Mouse (Mus musculus): ENCODE measurements at regions not wholly inside any gene's neighbourhood (a gene's known extent, or its start where the extent isn't known, plus 50 kb on each side); places are given as distances from the start of the nearest gene placed in this dataset.

DNA sequence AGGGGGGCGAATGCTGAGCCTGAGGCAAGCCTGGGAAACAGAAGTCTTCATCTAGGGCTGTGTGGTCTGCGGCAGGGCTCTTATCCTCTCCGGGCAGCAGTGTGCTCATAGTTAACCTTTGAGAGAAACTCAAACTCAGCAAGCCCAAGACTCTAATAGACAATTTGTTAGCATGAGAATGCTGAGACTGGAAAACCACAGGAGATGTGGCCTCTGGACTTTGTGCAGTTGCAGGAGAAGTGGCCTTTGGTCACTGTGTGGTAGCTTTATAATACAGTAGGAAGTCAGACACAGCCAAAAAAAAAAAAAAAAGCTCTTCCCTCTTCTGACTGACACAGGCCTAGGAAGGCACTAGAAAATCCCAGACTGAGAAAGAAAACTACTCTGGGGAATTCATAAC lies 228.2 kb downstream of the Pdcd6ip start:
- no peaks in the 10 kb centered on the region for H3K36me3 ChIP-seq (ENCODE audit: control insufficient read depth, insufficient read depth, low read length)
- no peak overlapping the region for H3K4me3 ChIP-seq (ENCODE audit: low read depth, low read length)
- H3K27ac ChIP-seq (replicated peaks; ENCODE audit: low read depth, low read length) = no peak overlapping the region
- H3K9ac ChIP-seq (ENCODE audit: low read length) = no peak overlapping the region
- DNase-seq (ENCODE audit: low spot score) (no peak), ATAC-seq (ENCODE audit: insufficient number of reproducible peaks, low FRiP score, low TSS enrichment, low read depth) (no peak)
- H3K27me3 ChIP-seq (ENCODE audit: control insufficient read depth, insufficient read depth, low read length) = no peaks in the 10 kb centered on the region
- H3K9me3 ChIP-seq (ENCODE audit: control insufficient read depth, low read length) = no peaks in the 10 kb centered on the region
- H3K4me1 ChIP-seq (ENCODE audit: control insufficient read depth, insufficient read depth, low read length) = no peaks in the 10 kb centered on the region
- H3K4me2 ChIP-seq (ENCODE audit: low read depth, severe bottlenecking) = no peak overlapping the region
- WGBS = 90% methylated on average over 3 of the region's 3 CpGs

DNA sequence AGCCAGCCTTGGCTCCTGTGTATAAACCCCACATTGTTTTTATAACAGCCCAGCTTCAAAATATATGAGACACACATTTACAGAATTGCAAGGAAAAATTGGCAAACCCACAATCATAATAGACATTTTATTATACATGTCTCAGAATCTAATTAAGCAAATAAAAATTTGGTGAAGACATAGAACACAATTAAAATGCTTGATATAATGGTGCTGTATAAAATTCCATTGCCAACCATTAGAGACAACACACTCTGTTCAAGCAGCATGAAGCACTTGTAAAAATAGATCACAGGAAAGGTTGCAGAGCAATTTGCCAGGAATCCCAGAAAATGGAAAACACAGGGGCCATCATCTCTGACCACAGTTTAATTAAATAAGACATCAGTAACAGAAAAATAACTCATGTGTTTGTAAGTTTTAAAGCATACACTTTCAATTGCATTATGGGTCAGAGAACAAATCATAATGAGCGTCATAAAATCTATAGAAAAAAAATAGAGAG lies 229.2 kb downstream of the Pdcd6ip start:
- DNase-seq (ENCODE audit: low spot score) (no peak), ATAC-seq (ENCODE audit: insufficient number of reproducible peaks, low FRiP score, low TSS enrichment, low read depth) (no peak)
- WGBS = 90% methylated on average over 1 of the region's 1 CpGs
- H3K27me3 ChIP-seq (ENCODE audit: control insufficient read depth, insufficient read depth, low read length) = no peaks in the 10 kb centered on the region
- H3K4me1 ChIP-seq (ENCODE audit: control insufficient read depth, insufficient read depth, low read length) = no peaks in the 10 kb centered on the region
- no peak overlapping the region for H3K4me2 ChIP-seq (ENCODE audit: low read depth, severe bottlenecking)
- no peak overlapping the region for H3K27ac ChIP-seq (replicated peaks; ENCODE audit: low read depth, low read length)
- no peak overlapping the region for H3K4me3 ChIP-seq (ENCODE audit: low read depth, low read length)
- H3K9me3 ChIP-seq (ENCODE audit: control insufficient read depth, low read length) = no peaks in the 10 kb centered on the region
- H3K9ac ChIP-seq (ENCODE audit: low read length) = no peak overlapping the region
- H3K36me3 ChIP-seq (ENCODE audit: control insufficient read depth, insufficient read depth, low read length) = no peaks in the 10 kb centered on the region

- ATAC-seq (ENCODE audit: insufficient number of reproducible peaks, low FRiP score, low TSS enrichment, low read depth) (no peak), DNase-seq (ENCODE audit: low spot score) (no peak)
- no peaks in the 10 kb centered on the region for H3K36me3 ChIP-seq (ENCODE audit: control insufficient read depth, insufficient read depth, low read length)
- H3K4me3 ChIP-seq (ENCODE audit: low read depth, low read length) = no peak overlapping the region
- 94% methylated on average over 6 of the region's 6 CpGs for WGBS
- no peak overlapping the region for H3K9ac ChIP-seq (ENCODE audit: low read length)
- H3K4me2 ChIP-seq (ENCODE audit: low read depth, severe bottlenecking) = no peak overlapping the region
- no peaks in the 10 kb centered on the region for H3K27me3 ChIP-seq (ENCODE audit: control insufficient read depth, insufficient read depth, low read length)
- no peaks in the 10 kb centered on the region for H3K9me3 ChIP-seq (ENCODE audit: control insufficient read depth, low read length)
- H3K4me1 ChIP-seq (ENCODE audit: control insufficient read depth, insufficient read depth, low read length) = no peaks in the 10 kb centered on the region
- no peak overlapping the region for H3K27ac ChIP-seq (replicated peaks; ENCODE audit: low read depth, low read length)
Measured at GRCm38 (mm10) chr9:113471781-113472180, 236.3 kb downstream of the Pdcd6ip start.

DNA sequence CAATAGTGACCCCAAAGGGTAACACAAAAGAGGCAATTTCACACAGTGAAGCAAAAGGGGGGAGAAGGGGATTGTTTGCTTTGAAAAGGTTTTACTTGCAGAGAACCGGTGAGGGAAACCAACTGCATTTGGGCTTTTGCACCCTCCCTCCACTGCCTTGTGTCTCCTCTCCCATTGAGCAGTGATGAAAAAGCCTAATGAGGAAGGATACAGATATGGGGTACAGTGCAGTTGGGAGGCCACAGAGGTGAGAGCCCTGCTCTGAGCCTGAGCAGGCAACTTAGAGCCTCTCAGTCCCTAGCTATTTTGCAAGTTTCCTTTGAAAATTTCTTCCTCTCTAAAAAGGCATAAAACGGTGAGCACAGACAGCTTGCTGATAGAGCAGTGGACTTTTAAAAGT lies 245.2 kb downstream of the Pdcd6ip start:
- Histone ChIP-seq H3K4me2 (ENCODE audit: low read depth, severe bottlenecking) (no peak overlapping the region), H3K4me3 (ENCODE audit: low read depth, low read length) (no peak overlapping the region), H3K36me3 (ENCODE audit: control insufficient read depth, insufficient read depth, low read length) (no peaks in the 10 kb centered on the region), H3K4me1 (ENCODE audit: control insufficient read depth, insufficient read depth, low read length) (no peaks in the 10 kb centered on the region), H3K9ac (ENCODE audit: low read length) (no peak overlapping the region), H3K27ac (replicated peaks; ENCODE audit: low read depth, low read length) (no peak overlapping the region), H3K9me3 (ENCODE audit: control insufficient read depth, low read length) (no peaks in the 10 kb centered on the region), H3K27me3 (ENCODE audit: control insufficient read depth, insufficient read depth, low read length) (no peaks in the 10 kb centered on the region)
- DNase-seq (ENCODE audit: low spot score) (no peak), ATAC-seq (ENCODE audit: insufficient number of reproducible peaks, low FRiP score, low TSS enrichment, low read depth) (no peak)
- 52% methylated on average over 2 of the region's 2 CpGs for WGBS

DNA sequence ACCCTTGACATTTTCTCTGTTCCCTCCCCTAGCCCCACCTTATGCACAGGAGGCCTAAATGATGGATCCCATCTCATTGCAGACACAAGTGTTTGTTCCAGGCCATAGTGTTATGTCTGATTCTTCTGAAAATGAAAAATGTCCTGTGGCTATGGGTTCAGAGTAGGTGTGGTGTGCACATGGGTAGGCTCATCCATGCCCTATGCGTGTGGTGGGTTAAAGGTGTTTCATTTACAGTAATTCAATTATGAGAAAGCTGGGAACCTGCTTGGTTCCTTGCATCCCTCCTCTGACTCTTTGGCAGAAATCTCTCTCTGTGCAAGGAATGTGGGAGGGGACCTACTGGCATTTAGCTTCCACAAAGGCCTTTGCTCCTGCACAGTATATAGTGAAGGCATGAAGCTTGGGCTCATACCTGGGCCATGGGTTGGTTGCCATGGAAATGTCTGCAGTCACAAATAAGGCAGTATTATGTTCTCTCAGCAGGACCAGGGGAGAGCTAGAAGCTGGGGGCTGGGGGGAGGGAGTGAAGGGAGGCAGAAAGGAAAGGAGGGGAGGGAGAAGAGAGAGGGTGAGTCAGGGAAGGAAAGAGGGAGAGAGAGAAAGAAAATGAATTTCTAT lies 245.7 kb downstream of the Pdcd6ip start:
- no peaks in the 10 kb centered on the region for H3K36me3 ChIP-seq (ENCODE audit: control insufficient read depth, insufficient read depth, low read length)
- peak; percentile 75 for ATAC-seq (ENCODE audit: insufficient number of reproducible peaks, low FRiP score, low TSS enrichment, low read depth)
- no peak overlapping the region for H3K4me2 ChIP-seq (ENCODE audit: low read depth, severe bottlenecking)
- no peak overlapping the region for H3K27ac ChIP-seq (replicated peaks; ENCODE audit: low read depth, low read length)
- no peaks in the 10 kb centered on the region for H3K4me1 ChIP-seq (ENCODE audit: control insufficient read depth, insufficient read depth, low read length)
- no peak for DNase-seq (ENCODE audit: low spot score)
- 94% methylated on average over 1 of the region's 1 CpGs for WGBS
- H3K9me3 ChIP-seq (ENCODE audit: control insufficient read depth, low read length) = no peaks in the 10 kb centered on the region
- no peak overlapping the region for H3K9ac ChIP-seq (ENCODE audit: low read length)
- no peak overlapping the region for H3K4me3 ChIP-seq (ENCODE audit: low read depth, low read length)
- H3K27me3 ChIP-seq (ENCODE audit: control insufficient read depth, insufficient read depth, low read length) = no peaks in the 10 kb centered on the region

DNA sequence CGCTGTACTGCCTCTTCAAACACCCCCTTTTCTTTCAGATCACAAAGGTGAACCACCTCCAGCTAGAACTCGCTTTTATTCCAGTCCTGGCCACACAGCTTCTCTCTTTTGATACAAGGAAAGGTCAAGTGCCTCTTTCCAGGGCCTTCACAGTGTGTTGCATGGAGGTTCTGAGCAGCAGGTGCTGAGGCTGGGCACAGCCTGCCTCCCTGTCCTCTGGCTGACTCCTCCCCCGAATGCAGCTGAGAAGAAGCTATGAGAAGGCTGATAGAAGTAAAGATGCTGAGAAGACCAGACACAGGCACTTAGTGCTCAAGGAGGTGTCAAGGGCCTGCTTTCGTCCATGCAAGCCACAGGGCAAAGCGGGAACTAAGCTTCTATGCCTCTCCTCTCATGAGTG lies 248.2 kb downstream of the Pdcd6ip start:
- ATAC-seq (ENCODE audit: insufficient number of reproducible peaks, low FRiP score, low TSS enrichment, low read depth) = no peak
- H3K4me3 ChIP-seq (ENCODE audit: low read depth, low read length) = no peak overlapping the region
- H3K36me3 ChIP-seq (ENCODE audit: control insufficient read depth, insufficient read depth, low read length) = no peaks in the 10 kb centered on the region
- no peaks in the 10 kb centered on the region for H3K4me1 ChIP-seq (ENCODE audit: control insufficient read depth, insufficient read depth, low read length)
- H3K27me3 ChIP-seq (ENCODE audit: control insufficient read depth, insufficient read depth, low read length) = no peaks in the 10 kb centered on the region
- H3K27ac ChIP-seq (replicated peaks; ENCODE audit: low read depth, low read length) = no peak overlapping the region
- no peak overlapping the region for H3K4me2 ChIP-seq (ENCODE audit: low read depth, severe bottlenecking)
- H3K9me3 ChIP-seq (ENCODE audit: control insufficient read depth, low read length) = no peaks in the 10 kb centered on the region
- no peak overlapping the region for H3K9ac ChIP-seq (ENCODE audit: low read length)
- WGBS = 87% methylated on average over 5 of the region's 5 CpGs
- DNase-seq (ENCODE audit: low spot score) = no peak

GRCm38 (mm10) chr9:113459221-113459620 lies 248.8 kb downstream of the Pdcd6ip start:
- Histone ChIP-seq H3K9ac (ENCODE audit: low read length) (no peak overlapping the region), H3K4me1 (ENCODE audit: control insufficient read depth, insufficient read depth, low read length) (no peaks in the 10 kb centered on the region), H3K36me3 (ENCODE audit: control insufficient read depth, insufficient read depth, low read length) (no peaks in the 10 kb centered on the region), H3K4me3 (ENCODE audit: low read depth, low read length) (no peak overlapping the region), H3K4me2 (ENCODE audit: low read depth, severe bottlenecking) (no peak overlapping the region), H3K27ac (replicated peaks; ENCODE audit: low read depth, low read length) (no peak overlapping the region), H3K9me3 (ENCODE audit: control insufficient read depth, low read length) (no peaks in the 10 kb centered on the region), H3K27me3 (ENCODE audit: control insufficient read depth, insufficient read depth, low read length) (no peaks in the 10 kb centered on the region)
- 56% methylated on average over 2 of the region's 2 CpGs for WGBS
- DNase-seq (ENCODE audit: low spot score) (no peak), ATAC-seq (ENCODE audit: insufficient number of reproducible peaks, low FRiP score, low TSS enrichment, low read depth) (no peak)

GRCm38 (mm10) chr9:113458741-113459154 lies 249.3 kb downstream of the Pdcd6ip start:
- no peak overlapping the region for H3K27ac ChIP-seq (replicated peaks; ENCODE audit: low read depth, low read length)
- DNase-seq (ENCODE audit: low spot score) (no peak), ATAC-seq (ENCODE audit: insufficient number of reproducible peaks, low FRiP score, low TSS enrichment, low read depth) (no peak)
- H3K9me3 ChIP-seq (ENCODE audit: control insufficient read depth, low read length) = no peaks in the 10 kb centered on the region
- no peak overlapping the region for H3K4me2 ChIP-seq (ENCODE audit: low read depth, severe bottlenecking)
- no peaks in the 10 kb centered on the region for H3K36me3 ChIP-seq (ENCODE audit: control insufficient read depth, insufficient read depth, low read length)
- no peak overlapping the region for H3K4me3 ChIP-seq (ENCODE audit: low read depth, low read length)
- no peak overlapping the region for H3K9ac ChIP-seq (ENCODE audit: low read length)
- WGBS = 43% methylated on average over 5 of the region's 5 CpGs
- no peaks in the 10 kb centered on the region for H3K4me1 ChIP-seq (ENCODE audit: control insufficient read depth, insufficient read depth, low read length)
- H3K27me3 ChIP-seq (ENCODE audit: control insufficient read depth, insufficient read depth, low read length) = no peaks in the 10 kb centered on the region
